Mouse (Mus musculus) ES-E14 (cell line): ENCODE measurements around the gene Krtap5-1. TPM values are rescaled to one million over a fixed set of nuclear protein-coding genes. Genes with fewer than 3 reads are reported as not detected.
"Not testable (repeated sequence)": the region's sequence is repeated elsewhere in the genome, so short reads cannot be mapped to it uniquely, and the experiment has no call there.

Experiments used
- DNase-seq: peaks from one replicate; pipeline ENCODE4 v3.0.0-alpha.2; 2013; ENCODE audit warnings: low read depth, low spot score
- H3K27ac ChIP-seq: 2 replicates; pipeline ENCODE4 v1.5.1; 2012; ENCODE audit warnings: low read depth, mild to moderate bottlenecking, low read length, moderate library complexity, mixed read lengths; ENCODE audit not compliant: poor library complexity, insufficient read depth, severe bottlenecking
- H3K36me3 ChIP-seq: 2 replicates; pipeline ENCODE4 v1.6.1; 2012; ENCODE audit warnings: mild to moderate bottlenecking, low read length, moderate library complexity, mixed read lengths; ENCODE audit not compliant: control insufficient read depth, poor library complexity, insufficient read depth, severe bottlenecking
- H3K4me1 ChIP-seq, 2 experiments: fragments of 150-350 bp in 1 of 2; sonication (generic) in 1 of 2; 2 replicates each; pipeline ENCODE4 v1.6.1; 2012; ENCODE audit warnings: low read length in 2 of 2, mild to moderate bottlenecking in 1 of 2, mixed read lengths in 1 of 2; ENCODE audit not compliant: control insufficient read depth in 2 of 2, insufficient read depth in 2 of 2, poor library complexity in 1 of 2
- H3K4me3 ChIP-seq, 2 experiments: fragments of 150-350 bp in 1 of 2; sonication (generic) in 1 of 2; 2 replicates each; pipeline ENCODE4 v1.5.1; 2012; ENCODE audit warnings: low read length in 2 of 2, low read depth in 1 of 2, mild to moderate bottlenecking in 1 of 2, mixed read lengths in 1 of 2; ENCODE audit not compliant: insufficient read depth in 1 of 2, poor library complexity in 1 of 2, severe bottlenecking in 1 of 2
- H3K9ac ChIP-seq: 2 replicates; pipeline ENCODE4 v1.6.1; 2012; ENCODE audit warnings: low read depth, mild to moderate bottlenecking, low read length, mixed read lengths; ENCODE audit not compliant: poor library complexity, insufficient read depth, severe bottlenecking
- H3K9me3 ChIP-seq: fragments of 150-350 bp; sonication (generic); 2 replicates; pipeline ENCODE4 v1.6.1; 2012; ENCODE audit warnings: low read depth, mild to moderate bottlenecking, low read length; ENCODE audit not compliant: control insufficient read depth, insufficient read depth
- CHD2 ChIP-seq: IDR thresholded peaks from 2 replicates; pipeline ENCODE4 v1.6.1; 2014; ENCODE audit warnings: mild to moderate bottlenecking, low read depth, low read length, inconsistent platforms
- HCFC1 ChIP-seq: IDR thresholded peaks from 2 replicates; pipeline ENCODE4 v1.6.1; 2012; ENCODE audit warnings: low read length, inconsistent platforms, borderline replicate concordance; ENCODE audit not compliant: insufficient read depth
- MAFK ChIP-seq: IDR thresholded peaks from 2 replicates; pipeline ENCODE4 v1.6.1; 2014; ENCODE audit warnings: mild to moderate bottlenecking, low read depth, low read length, inconsistent platforms; ENCODE audit not compliant: insufficient read depth
- ZC3H11A ChIP-seq: IDR thresholded peaks from 2 replicates; pipeline ENCODE4 v1.6.1; 2012; ENCODE audit warnings: low read depth, mild to moderate bottlenecking, inconsistent platforms, low read length, borderline replicate concordance
- ZNF384 ChIP-seq: IDR thresholded peaks from 2 replicates; pipeline ENCODE4 v1.6.1; 2012; ENCODE audit warnings: low read depth, low read length, inconsistent platforms
- in situ Hi-C, 2 experiments: fragments of 600-800 bp; cut with MboI; formaldehyde crosslinking; loops; one replicate each; pipeline ENCODE4 v1.15.1; 2025; ENCODE audit warnings: low sequenced_read_pairs in 2 of 2, inconsistent platforms in 1 of 2; ENCODE audit not compliant: unreplicated experiment in 2 of 2
- total RNA-seq: library from RNA; depleted of rRNA; stranded (reverse); fragments of 300-350 nt; gene quantifications from 2 replicates; pipeline ENCODE4 v1.2.3, GENCODE M21; 2012

Gene Krtap5-1
- total RNA-seq, 1 experiment = not detected

DNA sequence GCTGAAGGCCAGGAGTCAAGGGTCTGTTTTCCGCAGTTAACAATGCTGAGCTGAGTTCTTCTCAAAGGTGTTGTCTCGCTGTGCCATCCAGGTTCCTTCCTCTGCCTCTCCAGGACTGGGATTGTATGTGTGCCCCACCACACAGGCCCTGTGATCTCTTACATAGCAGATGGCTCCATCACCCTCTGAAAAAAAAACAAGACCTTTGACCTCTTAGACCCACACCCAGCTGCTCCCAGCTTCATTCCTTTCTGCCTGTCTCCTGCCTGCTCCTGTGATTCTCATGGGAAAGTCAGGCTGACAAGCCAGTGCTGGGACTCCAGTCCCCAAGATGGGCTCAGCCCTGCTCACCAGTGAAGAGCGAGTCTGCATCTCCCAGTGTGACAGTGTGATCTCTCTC lies 31.6 kb upstream of the Krtap5-1 start:
- Histone ChIP-seq H3K4me1 (no peaks in the 10 kb centered on the region), H3K27ac (no peak overlapping the region), H3K9ac (no peak overlapping the region), H3K9me3 (no peaks in the 10 kb centered on the region), H3K36me3 (no peaks in the 10 kb centered on the region), H3K4me3 (no peak overlapping the region)
- in situ Hi-C loops = no loop called here
- no peak for DNase-seq
- TF ChIP-seq MAFK = no peak
- TF ChIP-seq ZC3H11A = no peak
- no peak for TF ChIP-seq ZNF384

DNA sequence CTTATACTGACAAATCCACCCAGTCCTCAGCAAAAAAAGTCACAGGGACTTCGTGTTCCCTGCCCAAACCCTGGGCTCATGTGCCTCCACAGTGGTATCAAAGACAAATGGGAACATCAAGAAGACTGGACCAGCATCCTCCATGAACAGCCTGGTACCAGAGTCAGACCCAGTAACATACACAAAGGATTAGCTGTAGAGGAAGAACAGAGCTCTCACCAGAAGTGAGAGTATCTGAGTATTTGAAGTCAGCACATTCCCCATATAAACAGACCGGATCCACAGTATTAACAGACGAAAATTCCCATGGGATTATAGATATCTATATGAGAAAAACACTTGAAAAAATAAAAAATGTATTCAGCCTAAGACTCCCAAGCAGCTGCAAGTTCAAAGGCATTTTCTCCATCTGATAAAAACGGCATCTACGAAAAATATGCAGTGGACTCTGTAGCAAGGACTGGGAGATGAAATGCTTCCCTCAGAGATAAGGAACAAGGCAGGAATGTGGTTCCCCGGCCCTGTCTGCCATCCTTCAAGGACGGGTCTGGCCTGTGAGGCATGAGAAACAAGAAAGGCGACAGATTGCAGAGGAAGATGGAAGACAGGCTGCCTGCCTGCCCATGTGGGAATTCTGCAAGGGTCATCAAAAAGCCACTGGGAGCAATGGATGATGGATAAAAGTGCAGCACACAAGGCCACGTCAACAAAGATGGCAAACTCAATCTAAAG lies 30.0 kb upstream of the Krtap5-1 start:
- TF ChIP-seq HCFC1 (no peak), ZNF384 (no peak), MAFK (no peak), CHD2 (no peak), ZC3H11A (no peak)
- no peak for DNase-seq
- H3K27ac ChIP-seq = no peak overlapping the region
- no peak overlapping the region for H3K9ac ChIP-seq
- H3K4me1 ChIP-seq = no peaks in the 10 kb centered on the region
- H3K4me3 ChIP-seq = no peak overlapping the region
- H3K9me3 ChIP-seq = no peaks in the 10 kb centered on the region
- no peaks in the 10 kb centered on the region for H3K36me3 ChIP-seq
- in situ Hi-C loops = no loop called here

DNA sequence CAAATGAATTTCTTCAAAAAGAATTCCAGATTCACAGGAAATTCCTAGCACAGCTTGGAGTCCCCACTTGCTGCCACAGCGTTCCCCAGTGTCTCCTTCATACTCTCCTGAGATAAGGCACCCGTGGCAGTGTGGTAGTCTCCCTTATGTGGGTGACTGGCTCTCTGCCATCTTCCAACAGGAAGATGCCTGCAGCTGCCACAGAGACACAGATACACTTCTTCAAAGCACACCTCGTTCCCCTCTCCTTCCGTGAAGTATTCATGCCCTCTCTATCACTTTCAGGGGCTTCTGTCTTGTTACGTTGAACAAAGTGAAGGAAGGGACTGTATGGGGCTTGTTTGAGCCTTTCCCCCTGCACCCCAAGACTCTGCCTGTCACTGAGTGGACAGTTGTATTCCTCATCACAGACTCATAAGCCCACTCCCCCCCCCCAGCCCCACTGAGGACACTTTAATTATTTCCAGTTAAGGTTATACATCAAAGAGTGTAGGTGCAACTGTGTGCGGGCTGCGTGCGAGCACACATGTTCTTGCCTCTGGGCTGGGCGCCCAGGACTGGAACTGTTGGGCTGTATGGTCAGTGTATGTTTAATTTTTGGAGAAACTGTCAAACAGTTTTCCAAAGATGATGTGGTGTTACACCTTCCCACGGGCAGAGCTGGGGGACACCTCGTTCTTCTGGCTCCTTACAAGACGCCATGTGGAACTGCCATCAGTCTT lies 26.6 kb upstream of the Krtap5-1 start:
- Histone ChIP-seq H3K9me3 (no peaks in the 10 kb centered on the region), H3K4me3 (no peak overlapping the region), H3K36me3 (no peaks in the 10 kb centered on the region), H3K9ac (no peak overlapping the region), H3K4me1 (no peaks in the 10 kb centered on the region), H3K27ac (no peak overlapping the region)
- TF ChIP-seq HCFC1 (no peak), ZC3H11A (no peak), ZNF384 (no peak), CHD2 (no peak)
- in situ Hi-C loops = no loop called here
- DNase-seq = no peak

DNA sequence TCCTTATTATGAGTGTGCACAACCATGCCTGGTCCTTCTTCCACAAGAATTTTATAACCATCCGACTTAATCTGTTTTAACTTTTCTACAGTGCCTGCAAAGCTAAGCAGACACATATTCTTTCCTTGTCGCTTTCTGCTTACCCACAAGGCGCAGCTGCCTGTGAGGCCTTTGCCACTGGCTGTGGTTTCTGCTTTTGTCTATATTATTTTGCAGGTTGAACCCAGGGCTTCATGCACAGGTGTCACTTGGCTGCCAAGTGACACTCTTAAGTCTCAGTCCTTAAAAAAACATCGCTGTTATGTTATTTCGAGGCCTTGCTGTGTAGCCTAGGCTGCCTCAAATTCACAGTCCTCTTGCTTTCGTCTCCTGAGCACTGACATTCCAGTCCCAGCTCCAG lies 25.7 kb upstream of the Krtap5-1 start:
- Histone ChIP-seq H3K9ac (no peak overlapping the region), H3K4me1 (no peaks in the 10 kb centered on the region), H3K9me3 (no peaks in the 10 kb centered on the region), H3K27ac (no peak overlapping the region), H3K36me3 (no peaks in the 10 kb centered on the region), H3K4me3 (no peak overlapping the region)
- no peak for DNase-seq
- in situ Hi-C loops = no loop called here
- TF ChIP-seq ZC3H11A (no peak), CHD2 (no peak), HCFC1 (no peak), MAFK (no peak), ZNF384 (no peak)

DNA sequence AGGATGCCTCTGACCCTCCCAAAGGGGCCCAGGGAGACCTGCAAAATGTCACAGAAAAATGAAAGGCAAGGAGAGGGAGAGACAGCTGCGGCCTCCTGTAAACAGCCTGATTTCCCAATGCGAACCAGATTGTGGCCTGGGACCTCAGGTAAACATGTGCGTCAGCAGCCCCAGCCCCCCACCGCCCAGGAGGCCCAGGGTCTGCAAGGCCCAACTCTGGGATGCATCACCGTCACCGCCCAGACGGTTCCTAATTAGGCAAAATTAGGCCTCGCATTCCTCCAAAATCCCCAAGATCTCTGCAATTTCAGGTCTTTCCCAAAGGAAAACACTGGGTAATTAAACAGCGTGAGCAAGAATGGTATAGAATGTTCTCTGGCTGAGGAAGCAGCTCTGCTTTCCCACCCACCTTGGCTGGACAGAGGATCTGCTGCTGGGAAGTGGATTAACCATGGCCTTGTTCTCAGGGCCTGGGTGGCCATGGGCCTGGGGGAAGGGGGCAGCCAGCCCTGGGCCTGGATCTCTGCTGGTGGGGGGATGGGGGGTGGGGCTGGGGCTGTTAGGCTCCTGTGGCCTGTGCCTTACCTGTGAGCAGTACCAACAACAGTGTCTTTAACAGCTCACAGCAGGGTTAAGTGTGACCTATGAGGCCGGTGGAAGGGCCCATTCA lies 24.9 kb upstream of the Krtap5-1 start:
- H3K4me1 ChIP-seq, H3K27ac ChIP-seq, H3K4me3 ChIP-seq, DNase-seq, H3K9ac ChIP-seq, in situ Hi-C loops, H3K36me3 ChIP-seq, H3K9me3 ChIP-seq: not testable (repeated sequence)
